Mouse (Mus musculus): ENCODE measurements at regions not wholly inside any gene's neighbourhood (a gene's known extent, or its start where the extent isn't known, plus 50 kb on each side); places are given as distances from the start of the nearest gene placed in this dataset.

GRCm38 (mm10) chr16:29879665-29880064 is 184.5 kb upstream of the Hes1 start:
- TF ChIP-seq EP300 (IDR thresholded peaks at IDR 0.05; ENCODE audit: low read depth) (no peak), CTCF (IDR thresholded peaks at IDR 0.05; ENCODE audit: low read depth) (no peak)
- H3K4me1 ChIP-seq (replicated peaks; ENCODE audit: control insufficient read depth in 2 of 2, insufficient read depth in 2 of 2, low read length in 1 of 2), result peaks cover 0 to 8% of the 10 kb centered on the region in 2 experiments; a peak in 1 of 4 replicates
- H3K9ac ChIP-seq (replicated peaks), result no peak overlapping the region
- H3K36me3 ChIP-seq (replicated peaks; ENCODE audit: control insufficient read depth, insufficient read depth, low read depth), result no peaks in the 10 kb centered on the region
- no peak overlapping the region for H3K4me2 ChIP-seq (ENCODE audit: low read depth)
- no peak for DNase-seq (ENCODE audit: low read depth in 3 of 3, low spot score in 3 of 3)
- ATAC-seq (ENCODE audit: insufficient read depth), result no peak
- no peaks in the 10 kb centered on the region; the same call in 1 of the 2 replicates for H3K27me3 ChIP-seq (ENCODE audit: control insufficient read depth, insufficient read depth, low read length)
- no peaks in the 10 kb centered on the region for H3K9me3 ChIP-seq (ENCODE audit: control insufficient read depth, low read length)
- H3K27ac ChIP-seq, result no peak overlapping the region
- no peak overlapping the region for H3K4me3 ChIP-seq (ENCODE audit: insufficient read depth in 1 of 2, low read depth in 2 of 2, low read length in 2 of 2)
- 61% methylated on average over 6 of the region's 6 CpGs for WGBS (ENCODE audit: insufficient replicate concordance)

GRCm38 (mm10) chr16:29881497-29881896 is 182.7 kb upstream of the Hes1 start:
- no peak overlapping the region for H3K4me2 ChIP-seq (ENCODE audit: low read depth)
- TF ChIP-seq CTCF (IDR thresholded peaks at IDR 0.05; ENCODE audit: low read depth) (no peak), EP300 (IDR thresholded peaks at IDR 0.05; ENCODE audit: low read depth) (no peak)
- H3K4me1 ChIP-seq (replicated peaks; ENCODE audit: control insufficient read depth in 2 of 2, insufficient read depth in 2 of 2, low read length in 1 of 2), result peaks cover 0 to 11% of the 10 kb centered on the region in 2 experiments; a peak in 1 of 4 replicates
- H3K4me3 ChIP-seq (ENCODE audit: insufficient read depth in 1 of 2, low read depth in 2 of 2, low read length in 2 of 2), result no peak overlapping the region
- no peaks in the 10 kb centered on the region; the same call in 1 of the 2 replicates for H3K27me3 ChIP-seq (ENCODE audit: control insufficient read depth, insufficient read depth, low read length)
- no peak overlapping the region for H3K27ac ChIP-seq
- WGBS (ENCODE audit: insufficient replicate concordance), result 60% methylated on average over 12 of the region's 12 CpGs
- no peak for DNase-seq (ENCODE audit: low read depth in 3 of 3, low spot score in 3 of 3)
- H3K9ac ChIP-seq (replicated peaks), result no peak overlapping the region
- no peaks in the 10 kb centered on the region for H3K9me3 ChIP-seq (ENCODE audit: control insufficient read depth, low read length)
- ATAC-seq (ENCODE audit: insufficient read depth), result no peak
- H3K36me3 ChIP-seq (replicated peaks; ENCODE audit: control insufficient read depth, insufficient read depth, low read depth), result no peaks in the 10 kb centered on the region

GRCm38 (mm10) chr16:29882226-29882972 is 181.8 kb upstream of the Hes1 start:
- Histone ChIP-seq H3K9ac (replicated peaks) (no peak overlapping the region), H3K4me3 (ENCODE audit: insufficient read depth in 1 of 2, low read depth in 2 of 2, low read length in 2 of 2) (no peak overlapping the region), H3K4me1 (replicated peaks; ENCODE audit: control insufficient read depth in 2 of 2, insufficient read depth in 2 of 2, low read length in 1 of 2) (peaks cover 0 to 10% of the 10 kb centered on the region in 2 experiments; a peak in 1 of 4 replicates), H3K4me2 (ENCODE audit: low read depth) (no peak overlapping the region), H3K27me3 (ENCODE audit: control insufficient read depth, insufficient read depth, low read length) (no peaks in the 10 kb centered on the region; the same call in 1 of the 2 replicates), H3K36me3 (replicated peaks; ENCODE audit: control insufficient read depth, insufficient read depth, low read depth) (no peaks in the 10 kb centered on the region), H3K9me3 (ENCODE audit: control insufficient read depth, low read length) (no peaks in the 10 kb centered on the region), H3K27ac (no peak overlapping the region)
- DNase-seq (ENCODE audit: low read depth in 3 of 3, low spot score in 3 of 3), result no peak
- no peak for ATAC-seq (ENCODE audit: insufficient read depth)
- no peak for TF ChIP-seq CTCF (IDR thresholded peaks at IDR 0.05; ENCODE audit: low read depth)
- no peak for TF ChIP-seq EP300 (IDR thresholded peaks at IDR 0.05; ENCODE audit: low read depth)
- WGBS (ENCODE audit: insufficient replicate concordance), result 23% methylated on average over 10 of the region's 10 CpGs

DNA sequence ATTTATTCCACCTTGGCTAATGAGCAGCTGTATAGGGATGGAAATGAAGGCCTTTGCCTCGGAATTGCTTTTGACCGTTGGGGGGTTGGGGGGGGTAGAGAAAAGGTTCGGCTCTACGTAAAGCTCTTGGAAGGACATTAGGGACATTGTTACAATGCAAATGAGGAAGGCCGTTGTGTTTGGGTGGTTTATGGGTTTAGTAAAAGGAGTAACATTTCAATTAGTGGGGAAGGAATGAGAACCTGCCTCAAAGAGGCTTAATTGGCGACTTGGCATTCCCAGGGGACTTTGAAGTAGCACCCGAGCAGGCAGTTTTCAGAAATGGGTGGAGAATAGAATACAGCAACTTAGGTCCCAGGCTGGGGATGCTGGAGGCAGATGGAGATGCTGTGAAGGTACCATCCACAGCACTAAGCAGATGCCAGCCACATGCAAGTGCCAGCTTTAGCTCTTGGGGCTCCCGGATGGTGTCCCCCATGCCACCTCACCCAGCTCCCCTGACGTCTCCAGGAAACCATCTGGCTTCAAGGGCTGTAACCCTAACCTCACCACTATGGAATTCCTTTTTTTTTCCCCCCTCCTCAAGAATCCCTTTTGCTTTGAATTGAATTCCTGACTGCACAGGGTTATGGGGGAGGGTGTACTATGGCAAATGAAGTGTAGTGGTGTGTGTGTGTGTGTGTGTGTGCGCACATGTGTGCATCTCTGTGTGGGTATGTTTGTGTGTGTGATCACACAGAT is 180.8 kb upstream of the Hes1 start:
- Histone ChIP-seq H3K27me3 (ENCODE audit: control insufficient read depth, insufficient read depth, low read length) (no peaks in the 10 kb centered on the region), H3K4me2 (ENCODE audit: low read depth) (no peak overlapping the region), H3K27ac (no peak overlapping the region), H3K9ac (replicated peaks) (no peak overlapping the region), H3K36me3 (replicated peaks; ENCODE audit: control insufficient read depth, insufficient read depth, low read depth) (no peaks in the 10 kb centered on the region), H3K4me3 (ENCODE audit: insufficient read depth in 1 of 2, low read depth in 2 of 2, low read length in 2 of 2) (no peak overlapping the region), H3K9me3 (ENCODE audit: control insufficient read depth, low read length) (no peaks in the 10 kb centered on the region), H3K4me1 (replicated peaks; ENCODE audit: control insufficient read depth in 2 of 2, insufficient read depth in 2 of 2, low read length in 1 of 2) (peaks cover 0 to 10% of the 10 kb centered on the region in 2 experiments; a peak in 1 of 4 replicates)
- no peak for ATAC-seq (ENCODE audit: insufficient read depth)
- DNase-seq (ENCODE audit: low read depth in 3 of 3, low spot score in 3 of 3), result no peak
- 54% methylated on average over 10 of the region's 10 CpGs for WGBS (ENCODE audit: insufficient replicate concordance)
- TF ChIP-seq CTCF (IDR thresholded peaks at IDR 0.05; ENCODE audit: low read depth), result no peak
- no peak for TF ChIP-seq EP300 (IDR thresholded peaks at IDR 0.05; ENCODE audit: low read depth)

- 59% methylated on average over 4 of the region's 4 CpGs for WGBS (ENCODE audit: insufficient replicate concordance)
- H3K9me3 ChIP-seq (ENCODE audit: control insufficient read depth, low read length), result no peaks in the 10 kb centered on the region
- H3K4me2 ChIP-seq (ENCODE audit: low read depth), result no peak overlapping the region
- H3K27me3 ChIP-seq (ENCODE audit: control insufficient read depth, insufficient read depth, low read length), result no peaks in the 10 kb centered on the region
- H3K4me3 ChIP-seq (ENCODE audit: insufficient read depth in 1 of 2, low read depth in 2 of 2, low read length in 2 of 2), result no peak overlapping the region
- peaks cover 0 to 10% of the 10 kb centered on the region in 2 experiments; a peak in 1 of 4 replicates for H3K4me1 ChIP-seq (replicated peaks; ENCODE audit: control insufficient read depth in 2 of 2, insufficient read depth in 2 of 2, low read length in 1 of 2)
- H3K36me3 ChIP-seq (replicated peaks; ENCODE audit: control insufficient read depth, insufficient read depth, low read depth), result no peaks in the 10 kb centered on the region
- TF ChIP-seq CTCF (IDR thresholded peaks at IDR 0.05; ENCODE audit: low read depth), result no peak
- TF ChIP-seq EP300 (IDR thresholded peaks at IDR 0.05; ENCODE audit: low read depth), result no peak
- no peak overlapping the region for H3K27ac ChIP-seq
- ATAC-seq (ENCODE audit: insufficient read depth), result no peak
- no peak overlapping the region for H3K9ac ChIP-seq (replicated peaks)
- DNase-seq (ENCODE audit: low read depth in 3 of 3, low spot score in 3 of 3), result no peak
These were observed 179.3 kb upstream of the Hes1 start for GRCm38 (mm10) chr16:29884899-29885298.
